Mouse (Mus musculus) Patski (cell line): ENCODE data around the gene Cmtm2a. TPM values are rescaled to one million over a fixed set of nuclear protein-coding genes. Genes with fewer than 3 reads are reported as not detected.
"Not testable (repeated sequence)": the region's sequence is repeated elsewhere in the genome, so short reads cannot be mapped to it uniquely, and the experiment has no call there.

ENCODE experiments used
- ATAC-seq: fragments of 100-300 bp; one replicate; pipeline ENCODE4 v1.8.0; 2021
- CTCF ChIA-PET: fragments of 350-600 bp; sonication (Branson Sonifier 250); formaldehyde crosslinking; loops from one replicate; lab custom pipeline; 2022; ENCODE audit warnings: inconsistent platforms; lab: Charles Lee
- POLR2A ChIA-PET: fragments of 350-600 bp; sonication (Branson Sonifier 250); formaldehyde crosslinking; loops from one replicate; lab custom pipeline; 2022; ENCODE audit warnings: antibody characterized with exemption, inconsistent platforms; lab: Charles Lee
- DNase-seq: peaks from one replicate; pipeline ENCODE4 v3.0.0-alpha.2; 2011; ENCODE audit warnings: low read depth, low spot score
- H3K27me3 ChIP-seq: fragments of 371-371 bp; one replicate; pipeline ENCODE4 v1.5.1; 2021
- CTCF ChIP-seq: fragments of 100-300 bp; IDR thresholded peaks from one replicate; pipeline ENCODE4 v1.5.1; 2021
- in situ Hi-C: fragments of 300-500 bp; cut with MboI; formaldehyde crosslinking; loops from 3 replicates; pipeline ENCODE4 v1.11.1; 2018; ENCODE audit warnings: low pct_unique_long_range_greater_than_20kb, mixed read lengths
- polyA plus RNA-seq: library from polyadenylated mRNA; unstranded; gene quantifications from one replicate; pipeline ENCODE4 v1.2.3, GENCODE M21; 2021

The Cmtm2a gene
- polyA plus RNA-seq, 1 experiment from 2014 or later, result not detected

DNA sequence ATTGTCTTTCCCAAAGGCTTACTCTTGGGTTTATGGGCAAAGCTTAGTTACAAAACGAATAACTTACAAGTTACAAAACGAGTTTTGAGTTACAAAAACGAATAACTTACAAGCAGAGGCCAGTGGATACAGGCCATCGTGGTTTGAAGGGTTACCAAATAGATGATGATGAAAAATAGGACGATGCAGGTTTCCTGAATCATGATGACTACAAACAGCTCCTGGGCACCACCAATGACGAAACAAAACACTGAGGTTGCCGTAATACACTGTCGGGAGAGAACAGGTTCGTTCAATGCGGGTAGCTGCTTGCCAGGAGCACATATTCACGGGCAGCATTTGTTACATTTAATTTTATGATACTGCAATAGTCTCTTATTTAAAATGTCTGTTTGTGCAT lies 12.0 kb upstream of the Cmtm2a start:
- no peak for DNase-seq
- peaks cover 8% of the 10 kb centered on the region for H3K27me3 ChIP-seq
- CTCF ChIA-PET, result no interaction called here
- in situ Hi-C loops, result loop anchor here (5.0 to 25.0 kb wide), 2 partner anchors 38 to 632 kb away; partner anchors contain the start of genes Ces2e and Ces2f
- TF ChIP-seq CTCF, result no peak
- no peak for ATAC-seq
- POLR2A ChIA-PET, result no interaction called here

DNA sequence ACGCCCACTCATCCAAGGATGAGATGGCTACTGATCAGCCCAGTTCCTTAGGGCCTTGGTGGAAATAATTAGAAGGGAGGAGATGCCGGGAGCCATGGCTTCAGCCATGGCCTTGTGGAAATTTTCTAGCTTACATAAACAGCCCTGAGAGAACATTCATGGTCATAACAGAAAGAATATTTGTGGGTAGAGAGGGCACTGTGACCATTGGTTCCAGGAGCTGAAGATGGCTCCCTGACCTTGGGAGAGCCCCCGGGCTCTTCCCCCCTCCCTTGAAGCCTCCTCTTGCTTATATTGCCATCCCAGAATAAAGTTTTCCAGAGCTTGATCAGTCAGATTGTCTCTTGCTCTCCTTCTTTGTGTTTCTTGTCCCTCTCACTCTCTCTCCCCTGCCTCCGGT lies 9.6 kb upstream of the Cmtm2a start:
- DNase-seq, ATAC-seq, POLR2A ChIA-PET, H3K27me3 ChIP-seq, CTCF ChIA-PET: not testable (repeated sequence)
- in situ Hi-C loops, result loop anchor here (25.0 kb wide), 1 partner anchor 635 kb away; the partner anchor contains the start of genes Ces2e and Ces2f

DNA sequence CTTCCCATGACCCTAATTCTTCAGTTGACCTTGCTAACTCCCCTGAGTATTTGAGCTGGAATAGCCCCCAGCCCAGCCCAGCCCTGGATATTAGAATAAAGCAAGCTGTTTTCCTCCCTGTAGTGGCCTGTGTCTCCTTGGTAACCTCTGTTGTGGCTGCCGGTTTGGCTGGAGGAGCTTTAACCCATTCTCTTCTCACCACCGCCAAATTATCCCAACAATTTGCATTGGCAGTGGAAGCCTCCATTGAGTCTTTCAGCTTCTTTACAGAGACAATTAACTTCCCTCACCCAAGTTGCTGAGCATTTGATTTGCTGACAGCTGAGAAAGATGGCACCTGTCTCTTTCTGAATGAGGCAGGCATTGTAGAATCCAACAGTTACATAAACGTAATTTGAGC lies 8.6 kb upstream of the Cmtm2a start:
- CTCF ChIA-PET, ATAC-seq, H3K27me3 ChIP-seq, DNase-seq, POLR2A ChIA-PET: not testable (repeated sequence)
- in situ Hi-C loops, result loop anchor here (25.0 kb wide), 1 partner anchor 636 kb away; the partner anchor contains the start of genes Ces2e and Ces2f

DNA sequence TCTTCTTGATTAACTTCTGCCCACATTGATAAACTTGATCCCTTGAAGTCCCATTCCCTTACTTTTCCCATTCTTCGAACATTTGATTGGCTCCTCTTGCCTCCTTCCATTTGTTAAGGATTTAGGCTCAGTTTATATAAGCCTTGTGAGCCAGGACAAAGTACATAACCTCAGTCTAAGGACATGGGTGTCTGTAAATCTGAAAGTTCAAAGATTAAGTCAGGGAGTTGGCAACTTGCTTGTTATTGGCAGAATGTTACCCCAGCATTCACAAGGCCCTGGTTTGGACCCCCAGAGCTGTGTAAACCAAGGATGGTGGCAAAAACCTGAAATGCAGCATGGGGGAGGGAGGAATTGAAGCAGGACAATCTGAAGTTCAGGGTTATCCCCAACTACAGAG lies 1.4 kb upstream of the Cmtm2a start:
- no peak for TF ChIP-seq CTCF
- ChIA-PET POLR2A (no interaction called here), CTCF (no interaction called here)
- peaks cover 30% of the 10 kb centered on the region for H3K27me3 ChIP-seq
- DNase-seq (no peak), ATAC-seq (no peak)
- in situ Hi-C loops, result no loop called here

DNA sequence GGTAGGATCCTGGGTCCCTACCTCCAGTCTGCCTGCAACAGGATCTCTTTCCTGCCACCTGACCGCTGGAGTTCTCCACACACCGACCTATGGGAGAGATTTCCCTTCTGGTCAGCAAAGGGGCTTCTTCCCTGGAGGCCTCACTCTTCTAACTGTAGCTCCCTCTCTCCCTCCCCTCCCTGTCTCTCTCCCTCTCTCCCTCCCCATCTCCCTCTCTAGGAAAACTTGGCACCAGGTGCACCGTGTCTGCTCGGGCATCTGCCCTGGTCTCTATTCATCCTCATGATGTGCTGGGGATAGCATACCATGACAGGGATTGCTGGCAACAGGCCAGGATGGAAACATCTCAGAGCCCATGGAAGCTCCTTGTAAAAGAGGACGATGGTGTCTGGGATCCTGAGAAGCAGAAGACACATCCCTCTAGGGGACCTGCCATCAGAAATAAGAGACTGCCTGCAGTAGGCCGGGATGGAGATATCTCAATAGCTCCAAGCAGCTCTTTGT lies 24.0 kb downstream of the Cmtm2a start:
- TF ChIP-seq CTCF, result no peak
- peaks cover 9% of the 10 kb centered on the region for H3K27me3 ChIP-seq
- no peak for DNase-seq
- no peak for ATAC-seq
- POLR2A ChIA-PET, result no interaction called here
- CTCF ChIA-PET, result no interaction called here
- in situ Hi-C loops, result loop anchor here (5.0 kb wide), 1 partner anchor 38 kb away; no protein-coding TSS in a partner anchor

DNA sequence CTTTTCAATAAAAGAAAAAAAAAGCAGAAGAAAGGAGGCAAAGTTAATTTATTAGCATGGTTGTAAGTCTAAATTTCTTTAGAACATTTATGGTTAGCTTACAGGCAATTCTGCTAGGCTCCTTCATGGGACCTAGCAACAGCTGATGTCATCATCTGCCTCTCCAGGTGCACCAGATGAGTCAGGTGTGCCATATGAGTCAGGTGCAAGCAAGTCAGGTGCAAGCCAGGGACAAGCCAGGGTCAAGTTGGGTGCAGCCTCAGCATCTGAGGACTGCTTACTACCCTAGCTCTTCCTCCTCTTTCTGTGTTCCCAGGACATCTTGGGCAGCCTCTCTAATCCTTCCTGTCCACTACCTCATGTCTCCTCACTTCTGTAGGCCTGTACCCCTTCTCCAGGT lies 24.6 kb downstream of the Cmtm2a start:
- H3K27me3 ChIP-seq, result peaks cover 4% of the 10 kb centered on the region
- TF ChIP-seq CTCF, result no peak
- in situ Hi-C loops, result loop anchor here (5.0 kb wide), 1 partner anchor 39 kb away; no protein-coding TSS in a partner anchor
- DNase-seq (no peak), ATAC-seq (no peak)
- CTCF ChIA-PET, result no interaction called here
- POLR2A ChIA-PET, result no interaction called here

DNA sequence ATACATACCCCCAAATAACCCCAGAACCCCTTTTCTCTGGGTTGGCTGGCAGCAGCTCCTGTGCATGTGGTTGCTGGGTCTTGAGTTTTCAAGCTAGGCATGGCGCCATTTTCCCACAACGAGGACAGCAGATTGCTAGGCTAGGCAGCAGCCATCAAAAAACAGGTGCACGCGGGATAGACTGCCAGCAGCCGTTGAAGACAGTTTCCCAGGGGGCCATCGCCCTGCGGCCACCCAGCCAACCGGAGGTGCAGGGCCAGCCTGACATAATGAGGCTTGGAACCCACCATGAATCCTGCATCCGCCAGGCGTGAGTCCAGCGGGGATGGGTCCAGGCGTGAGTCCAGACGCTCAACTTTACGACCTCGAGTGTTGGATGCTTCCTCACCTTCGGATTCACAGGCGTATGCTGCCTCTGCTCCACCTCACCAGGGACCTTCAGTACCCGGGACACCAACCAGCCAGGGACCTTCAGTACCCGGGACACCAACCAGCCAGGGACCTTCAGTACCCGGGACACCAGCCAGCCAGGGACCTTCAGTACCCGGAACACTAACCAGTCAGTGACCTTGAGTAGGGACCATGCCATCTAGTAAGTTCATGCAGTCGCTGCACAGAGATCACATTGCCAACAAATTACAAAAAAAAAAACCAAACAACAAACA lies 28.6 kb downstream of the Cmtm2a start:
- DNase-seq, CTCF ChIA-PET, in situ Hi-C loops, POLR2A ChIA-PET, ATAC-seq, H3K27me3 ChIP-seq: not testable (repeated sequence)

DNA sequence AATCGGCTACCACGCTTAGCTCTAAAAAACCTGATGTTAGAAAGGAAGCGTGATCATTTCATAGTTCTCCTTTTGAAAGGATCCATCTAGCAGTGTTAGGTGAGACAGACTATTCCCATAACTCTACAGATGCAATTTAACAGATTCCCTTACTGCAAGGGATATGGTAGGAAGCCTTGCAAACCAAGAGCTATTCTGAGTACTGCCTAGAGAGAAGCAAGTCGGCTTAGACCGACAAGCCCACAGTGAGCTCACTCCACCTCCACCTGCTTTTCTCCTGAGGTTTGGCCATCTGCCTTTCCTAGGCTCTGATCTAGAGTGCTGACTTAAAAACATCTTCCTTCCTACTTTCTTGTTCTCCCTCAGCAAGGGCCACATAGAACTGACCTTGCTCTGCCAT lies 31.2 kb downstream of the Cmtm2a start:
- in situ Hi-C loops, ATAC-seq, POLR2A ChIA-PET, CTCF ChIA-PET, DNase-seq, H3K27me3 ChIP-seq: not testable (repeated sequence)

DNA sequence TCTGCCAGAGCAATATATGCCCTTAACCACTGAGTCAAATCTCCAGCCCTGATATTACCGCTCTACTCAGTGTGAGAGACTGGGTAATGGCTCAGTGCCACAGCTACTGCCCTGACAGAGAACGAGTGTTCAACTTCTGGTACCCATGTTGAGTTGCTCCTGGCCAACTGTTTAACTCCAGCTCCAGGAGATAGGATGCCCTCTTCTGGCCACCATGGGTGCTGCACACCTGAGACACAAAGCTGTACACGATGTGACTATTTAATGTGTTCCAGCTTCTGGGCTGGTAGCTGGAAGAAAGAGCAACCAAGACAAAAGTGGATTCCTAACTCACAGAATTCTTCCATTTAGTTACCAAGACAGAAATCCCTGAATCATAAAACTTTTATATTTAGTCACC lies 40.0 kb downstream of the Cmtm2a start:
- DNase-seq, result no peak
- TF ChIP-seq CTCF, result peak; percentile 57
- POLR2A ChIA-PET, result no interaction called here
- in situ Hi-C loops, result no loop called here
- CTCF ChIA-PET, result interaction anchor here (0.7 to 1.8 kb wide), 2 partner anchors 10 to 34 kb away, joined by 3 to 4 read pairs; no protein-coding TSS in a partner anchor
- ATAC-seq, result no peak
- no peaks in the 10 kb centered on the region for H3K27me3 ChIP-seq

DNA sequence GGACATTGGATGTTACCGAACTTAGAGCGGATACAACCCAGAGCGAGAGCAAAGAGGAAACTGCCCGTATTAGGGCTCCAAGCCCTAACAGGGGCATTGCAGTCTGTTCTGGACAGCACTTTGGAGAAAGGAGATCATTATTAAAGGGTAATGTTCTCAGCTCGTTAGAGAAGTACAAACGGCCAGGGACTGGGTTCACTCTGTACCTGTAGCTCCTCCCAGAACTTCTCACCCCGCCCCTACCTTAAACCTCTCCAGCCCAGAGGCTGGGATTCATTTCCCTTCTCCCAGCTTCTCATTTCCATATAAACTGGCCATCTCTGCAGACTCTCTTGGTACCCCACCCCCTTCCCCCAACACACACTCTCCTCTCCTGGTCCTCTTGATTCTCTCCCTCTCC lies 41.5 kb downstream of the Cmtm2a start:
- DNase-seq, result no peak
- in situ Hi-C loops, result no loop called here
- H3K27me3 ChIP-seq, result no peaks in the 10 kb centered on the region
- ChIA-PET CTCF (interaction anchor here (1.0 to 1.3 kb wide), 2 partner anchors 9 to 81 kb away, joined by 3 read pairs; no protein-coding TSS in a partner anchor), POLR2A (no interaction called here)
- no peak for TF ChIP-seq CTCF
- ATAC-seq, result no peak
